Mouse (Mus musculus) 3134 (cell line): Measurements from ENCODE around the gene Ston1.

ENCODE experiments used
- DNase-seq: peaks from one replicate; pipeline ENCODE4 v3.0.0-alpha.2; 2011; ENCODE audit warnings: low spot score; ENCODE audit not compliant: insufficient read length; ENCODE audit errors: extremely low read depth

The Ston1 gene

DNA sequence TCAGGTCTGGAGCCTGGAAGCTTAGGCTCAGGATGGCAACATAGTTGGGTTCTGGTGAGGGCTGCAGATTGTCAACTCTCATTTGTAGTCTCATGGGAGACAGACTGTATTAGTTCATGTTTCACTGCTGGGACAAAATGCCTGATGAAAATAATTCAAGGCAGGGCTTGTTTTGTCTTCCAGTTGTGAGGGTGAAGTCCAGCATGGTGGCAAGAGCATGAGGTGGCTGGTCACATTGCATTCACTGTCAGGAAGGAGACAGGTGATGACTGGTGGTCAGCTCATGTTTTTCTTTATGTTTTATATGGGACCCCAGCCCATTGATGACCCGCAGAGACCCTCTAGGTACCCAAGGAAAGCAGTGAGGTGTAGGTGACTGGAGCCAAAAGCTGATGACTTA, 25.2 kb downstream of the Ston1 start:
- DNase-seq: no peak

DNA sequence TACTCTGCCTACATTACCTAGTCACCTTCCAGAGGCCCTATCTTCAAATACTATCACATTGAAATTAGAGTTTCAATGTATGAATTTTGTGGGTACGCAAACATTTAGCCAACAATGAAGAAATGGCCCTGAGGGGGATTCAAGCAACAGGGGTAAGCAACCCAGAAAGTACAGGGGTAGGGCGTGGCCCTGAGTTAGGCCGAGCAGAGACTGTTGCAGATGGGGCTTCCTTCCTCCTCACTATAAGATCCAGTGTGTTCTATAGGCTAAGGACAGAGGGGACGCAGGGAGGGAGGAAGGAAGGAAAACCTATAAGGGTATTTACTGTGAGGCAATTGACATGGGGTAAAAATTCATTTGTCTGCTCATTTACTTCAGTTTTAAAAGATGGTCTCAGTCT, 26.9 kb downstream of the Ston1 start:
- DNase-seq: no peak

DNA sequence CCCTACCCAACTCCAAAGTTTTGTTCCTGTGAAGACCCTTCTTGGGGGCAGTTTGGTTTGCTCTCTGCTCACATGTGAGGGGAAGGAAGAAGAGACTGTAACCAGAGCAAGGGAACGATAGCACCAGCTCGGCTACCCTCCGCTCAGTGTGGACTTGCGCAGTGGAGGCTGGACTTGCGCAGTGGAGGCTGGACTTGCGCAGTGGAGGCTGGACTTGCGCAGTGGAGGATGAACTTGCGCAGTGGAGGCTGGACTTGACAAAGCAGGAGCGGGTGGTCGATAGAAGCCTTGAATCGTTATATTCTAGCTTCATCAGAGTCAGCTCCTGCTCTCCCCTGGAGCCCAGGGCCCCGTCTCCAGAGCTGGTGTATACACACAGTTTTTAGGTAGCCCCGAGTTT, 27.9 kb downstream of the Ston1 start:
- DNase-seq: no peak

DNA sequence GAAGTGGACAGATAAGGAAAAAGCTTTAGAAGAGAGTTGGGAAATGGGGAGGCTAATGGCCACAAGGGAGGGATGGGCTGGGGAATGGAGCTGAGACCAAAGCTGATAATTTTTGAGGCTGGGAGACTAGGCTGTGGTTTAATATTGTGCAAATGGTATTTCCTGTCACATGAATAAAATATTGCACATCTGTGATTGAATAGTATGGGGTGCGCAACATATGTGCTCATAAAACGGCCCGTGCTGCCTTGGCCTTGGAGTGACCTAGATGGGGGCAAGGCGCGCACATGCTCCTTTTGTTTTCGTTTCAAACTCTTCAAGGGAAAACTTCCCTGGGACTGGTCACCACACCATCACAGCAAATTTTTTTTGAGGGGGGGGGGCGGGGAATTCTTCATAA, 28.4 kb downstream of the Ston1 start:
- DNase-seq: no peak

DNA sequence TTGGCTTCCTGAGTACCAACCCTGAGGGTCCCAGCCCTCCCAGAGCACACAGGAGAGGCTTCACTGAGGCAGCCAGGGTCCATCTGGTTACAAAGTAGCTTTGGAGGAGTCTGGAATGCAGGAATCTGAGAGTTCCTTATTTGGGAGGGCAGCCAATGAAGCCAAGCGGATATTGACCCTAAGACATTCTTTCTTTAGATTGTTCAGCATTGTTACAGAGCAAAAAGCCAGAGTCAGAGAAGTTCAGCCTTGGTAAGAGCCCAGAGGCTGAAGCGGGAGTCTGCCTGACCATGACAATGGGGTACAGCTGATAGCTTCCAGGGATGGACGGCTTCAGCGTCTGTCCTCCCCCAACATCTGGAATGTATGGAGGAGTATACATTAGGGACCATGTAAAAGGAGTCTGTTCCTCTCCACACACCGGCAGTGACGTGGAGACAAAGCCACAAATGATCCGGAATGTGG, 28.9 kb downstream of the Ston1 start:
- DNase-seq: no peak

DNA sequence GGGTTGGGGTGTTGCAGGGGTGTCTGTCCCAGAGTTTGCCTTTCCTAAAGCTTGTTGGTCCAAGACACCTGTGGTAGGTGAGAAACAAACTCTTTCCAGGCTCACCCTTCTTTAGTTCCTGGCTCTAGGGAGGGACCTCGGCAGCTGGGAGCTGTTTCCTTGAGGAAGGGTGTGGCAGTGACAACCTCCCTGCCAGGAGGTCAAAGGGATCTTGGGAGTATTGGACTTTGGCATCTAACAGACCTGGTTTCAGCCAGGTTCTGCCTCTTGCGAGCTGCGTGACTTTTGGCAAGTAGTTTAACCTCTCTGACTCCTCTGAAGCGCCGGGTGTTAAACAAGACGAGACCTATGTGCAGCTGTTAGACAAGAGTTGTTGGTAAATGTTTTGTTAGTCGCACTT, 29.7 kb downstream of the Ston1 start:
- no peak for DNase-seq

DNA sequence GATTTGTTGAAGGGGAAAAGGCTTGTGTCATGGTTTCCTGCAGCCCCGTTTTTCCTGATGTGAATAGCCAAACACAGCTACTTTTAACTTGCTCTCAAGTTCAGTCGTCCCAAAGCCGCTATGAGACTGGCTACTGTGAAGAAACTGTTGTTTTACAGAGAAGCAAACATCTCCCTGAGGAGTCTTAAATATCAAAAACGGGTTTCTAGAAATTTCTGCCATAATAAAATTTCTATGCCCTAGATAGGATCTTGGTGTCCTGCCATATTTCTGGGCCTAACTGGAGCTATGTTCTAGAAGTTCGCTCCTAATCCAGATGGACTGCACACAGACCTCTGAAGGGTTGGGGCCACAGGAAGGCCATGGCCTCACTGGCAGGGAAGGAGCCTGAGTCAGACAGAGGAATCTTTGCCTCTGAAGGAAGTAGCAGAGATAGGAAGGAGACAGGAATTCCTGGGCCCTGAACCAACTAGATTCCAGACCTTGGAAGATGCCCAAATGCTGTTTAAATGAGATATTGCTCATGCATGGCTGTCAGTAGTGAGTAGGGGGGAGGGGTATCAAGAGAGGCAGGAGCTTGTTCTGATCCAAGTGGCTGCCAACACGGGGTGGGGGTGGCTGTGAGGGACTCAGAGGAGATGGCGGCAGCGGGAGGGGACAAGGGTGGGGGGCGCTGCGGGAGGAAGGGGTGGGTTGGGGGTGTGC, 31.3 kb downstream of the Ston1 start:
- DNase-seq: peak; percentile 73

DNA sequence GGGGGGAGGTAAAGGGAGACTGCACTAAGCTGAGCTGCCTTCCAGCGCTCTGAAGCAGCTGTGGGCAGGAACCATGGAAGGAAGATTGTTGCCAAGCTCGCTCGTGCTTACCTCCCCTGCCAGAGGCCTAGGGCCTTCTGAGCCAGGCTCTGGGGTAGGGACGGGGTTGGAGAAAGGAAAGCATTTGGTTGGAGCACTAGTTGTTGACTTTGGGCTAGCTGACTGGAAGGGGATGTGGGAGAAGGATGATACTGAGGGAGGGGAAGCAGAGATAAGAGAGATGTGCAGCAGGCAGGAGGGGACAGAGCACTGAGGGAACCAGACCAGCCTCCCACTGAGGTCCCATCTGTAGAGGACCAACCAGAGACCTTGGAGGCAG, 31.9 kb downstream of the Ston1 start:
- DNase-seq: peak; percentile 74

- peak; percentile 82 for DNase-seq
Observed at GRCm38 (mm10) chr17:88629931-88630553, 32.6 kb downstream of the Ston1 start.

GRCm38 (mm10) chr17:88630554-88630948, 33.1 kb downstream of the Ston1 start:
- DNase-seq: no peak

DNA sequence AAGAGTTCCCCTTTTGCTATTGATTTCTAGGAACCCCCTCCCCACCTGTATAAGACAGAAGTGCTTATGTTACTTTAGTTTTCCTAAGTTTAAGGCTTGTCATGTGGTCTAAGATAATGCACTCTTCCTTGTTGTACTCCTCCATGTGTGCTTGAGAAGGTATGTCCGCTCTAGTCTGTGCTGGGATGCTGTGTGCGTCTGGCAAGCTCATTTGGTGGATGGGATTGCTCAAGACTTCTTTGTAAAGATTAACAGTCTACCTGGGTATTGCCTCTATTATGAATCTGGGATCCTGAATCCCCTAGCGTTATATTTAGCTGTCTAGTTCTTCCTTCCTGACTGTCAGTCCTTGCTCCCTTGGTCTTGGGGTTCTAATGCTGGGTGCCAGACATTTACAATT, 35.1 kb downstream of the Ston1 start:
- DNase-seq: no peak

GRCm38 (mm10) chr17:88636076-88636475, 38.6 kb downstream of the Ston1 start:
- no peak for DNase-seq

GRCm38 (mm10) chr17:88636587-88636986, 39.1 kb downstream of the Ston1 start:
- no peak for DNase-seq

GRCm38 (mm10) chr17:88641012-88641411, 43.5 kb downstream of the Ston1 start:
- no peak for DNase-seq

- no peak for DNase-seq
Observed at GRCm38 (mm10) chr17:88641836-88642235, 44.4 kb downstream of the Ston1 start.

GRCm38 (mm10) chr17:88644876-88645275, 47.4 kb downstream of the Ston1 start:
- DNase-seq: no peak

DNA sequence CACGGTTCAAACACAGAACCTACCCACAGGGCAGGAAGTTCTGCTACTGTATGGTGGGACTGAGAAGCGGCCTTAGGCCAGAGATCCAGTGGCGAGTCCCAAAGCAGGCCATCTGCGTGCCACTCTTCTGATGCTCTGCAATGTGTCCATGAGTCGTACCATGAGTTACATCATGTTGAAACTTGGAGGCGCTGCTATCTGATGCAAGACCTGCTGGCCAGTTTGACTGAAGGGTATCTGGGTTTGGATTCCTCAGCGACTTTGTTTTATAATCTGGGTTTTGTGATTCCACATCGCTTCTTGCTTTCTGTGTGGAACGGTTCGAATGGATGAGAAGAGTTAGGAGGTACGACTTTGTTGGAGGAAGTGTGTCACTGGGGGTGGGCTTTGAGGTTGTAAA, 47.8 kb downstream of the Ston1 start:
- no peak for DNase-seq

DNA sequence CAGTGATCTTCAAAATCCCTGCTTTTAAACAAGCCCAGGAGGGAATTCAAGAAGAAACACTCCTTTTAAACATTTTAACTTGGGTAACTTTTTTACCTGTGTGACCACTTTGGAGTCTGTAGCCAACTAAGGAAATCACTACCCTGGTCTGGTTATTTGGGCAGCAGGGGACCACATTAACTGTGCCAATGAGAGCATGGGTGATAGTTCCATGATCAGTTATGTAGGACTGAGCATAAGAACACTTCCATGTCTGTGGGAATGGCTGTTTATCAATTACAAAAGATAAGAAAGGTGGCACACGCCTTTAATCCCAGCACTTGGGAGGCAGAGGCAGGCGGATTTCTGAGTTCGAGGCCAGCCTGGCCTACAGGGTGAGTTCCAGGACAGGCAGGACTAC, 49.7 kb downstream of the Ston1 start:
- no peak for DNase-seq

GRCm38 (mm10) chr17:88652010-88652409, 54.5 kb downstream of the Ston1 start:
- DNase-seq: no peak

- peak; percentile 38 for DNase-seq
Observed at GRCm38 (mm10) chr17:88652702-88653374, 55.4 kb downstream of the Ston1 start.

GRCm38 (mm10) chr17:88653375-88653769, 55.9 kb downstream of the Ston1 start:
- DNase-seq: no peak

DNA sequence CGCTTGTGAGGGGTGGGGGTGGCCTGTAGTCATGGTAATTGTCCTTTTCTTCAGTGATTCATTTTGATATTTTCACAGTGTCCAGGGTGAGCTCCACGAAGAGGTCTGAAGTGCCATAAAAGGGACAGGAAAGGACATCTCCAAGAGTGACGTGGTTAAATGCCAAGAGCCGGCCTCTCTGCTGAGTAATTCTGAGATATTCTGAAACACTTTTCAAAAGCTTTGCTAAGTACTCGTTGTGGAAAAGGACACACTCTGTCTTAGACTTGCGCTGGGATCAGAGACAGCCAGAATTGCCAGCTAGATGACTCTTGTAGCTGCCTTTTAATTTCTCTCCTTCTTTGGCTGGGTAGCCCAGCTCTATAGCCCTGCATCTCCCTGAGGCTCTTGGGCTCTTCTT, 61.0 kb downstream of the Ston1 start:
- no peak for DNase-seq
